Mouse (Mus musculus): Measurements from ENCODE around the gene Dpy19l1. TPM values are rescaled to one million over a fixed set of nuclear protein-coding genes. Genes with fewer than 3 reads are reported as not detected.

The Dpy19l1 gene
- total and polyA plus RNA-seq, 3 experiments, result 21.2 to 44.1 (median 26.3) TPM

DNA sequence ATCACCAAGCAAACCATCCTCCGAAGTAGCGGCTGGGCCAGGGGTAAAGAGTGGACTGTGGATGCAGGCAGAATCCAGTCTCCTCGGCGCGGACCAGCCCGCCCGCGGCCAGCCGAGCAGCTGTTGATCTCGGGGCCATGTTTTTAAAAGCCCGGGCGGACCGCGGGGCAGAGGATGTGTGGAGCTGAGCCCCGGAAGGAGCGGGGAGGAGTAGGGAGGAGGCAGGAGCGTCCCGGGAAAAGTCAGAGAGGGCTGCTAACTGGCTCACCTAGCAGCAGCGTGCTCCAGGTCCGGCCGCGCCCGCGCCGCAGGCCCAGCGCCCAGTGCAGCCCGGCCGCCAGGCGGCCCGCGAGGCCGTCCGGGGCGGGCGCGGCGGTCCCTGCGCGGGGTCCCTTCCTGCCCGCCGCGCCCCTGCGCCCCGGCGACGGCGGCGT is 352 bp downstream of the Dpy19l1 start:
- in situ Hi-C loops (cut with MboI; ENCODE audit: low pct_ligation_motif_present, low pct_unique_long_range_greater_than_20kb, low sequenced_read_pairs) (no loop called here), dilution Hi-C loops (cut with MboI; ENCODE audit: extremely low pct_ligation_motif_present, extremely low pct_unique_long_range_greater_than_20kb, low sequenced_read_pairs) (no loop called here)
- Histone ChIP-seq H3K79me2 (replicated peaks; ENCODE audit: control insufficient read depth, extremely low read depth, insufficient read depth, poor library complexity, severe bottlenecking) (peaks cover 6% of the 10 kb centered on the region; the same call in 1 of the 2 replicates), H3K9ac (ENCODE audit: insufficient read depth, low read depth) (peak overlapping the region; percentile 65), H3K27me3 (replicated peaks) (no peaks in the 10 kb centered on the region), H3K9me3 (replicated peaks; ENCODE audit: low read length) (peaks cover 4% of the 10 kb centered on the region), H3K36me3 (replicated peaks in 1 of 2; ENCODE audit: control insufficient read depth in 1 of 2, insufficient read depth in 1 of 2, low read length in 1 of 2) (peaks cover 0 to 19% of the 10 kb centered on the region in 2 experiments), H3K27ac (ENCODE audit: insufficient read depth, low read depth) (no peak overlapping the region), H3K4me1 (ENCODE audit: control insufficient read depth in 1 of 2, insufficient read depth in 2 of 2) (peaks cover 2 to 56% of the 10 kb centered on the region in 2 experiments), H3K4me2 (ENCODE audit: insufficient read depth, low read depth, poor library complexity, severe bottlenecking) (peak overlapping the region; percentile 93; the same call in 1 of the 2 replicates), H3K4me3 (replicated peaks in 1 of 3; ENCODE audit: low read depth in 2 of 3, low read length in 2 of 3, poor library complexity in 1 of 3) (peak overlapping the region; percentile 66 to 86 (median 73))
- TF ChIP-seq SIN3A (IDR thresholded peaks at IDR 0.05; ENCODE audit: low read length) (0 out of 2 replicates have a peak, but pooled peaks have one; percentile 9), UBTF (IDR thresholded peaks at IDR 0.05; ENCODE audit: low read depth, low read length) (peak; percentile 85), MAX (IDR thresholded peaks at IDR 0.05; ENCODE audit: low read length) (no peak)
- DNase-seq (ENCODE audit: extremely low read depth), result no peak

GRCm38 (mm10) chr9:24501618-24502017 is 1.3 kb downstream of the Dpy19l1 start:
- Histone ChIP-seq H3K4me2 (ENCODE audit: insufficient read depth, low read depth, poor library complexity, severe bottlenecking) (peak overlapping the region; percentile 93), H3K36me3 (replicated peaks in 1 of 2; ENCODE audit: control insufficient read depth in 1 of 2, insufficient read depth in 1 of 2, low read length in 1 of 2) (peaks cover 0 to 22% of the 10 kb centered on the region in 2 experiments), H3K9ac (ENCODE audit: insufficient read depth, low read depth) (peak overlapping the region; percentile 65; the same call in 1 of the 2 replicates), H3K9me3 (replicated peaks; ENCODE audit: low read length) (peaks cover 4% of the 10 kb centered on the region), H3K4me1 (ENCODE audit: control insufficient read depth in 1 of 2, insufficient read depth in 2 of 2) (peaks cover 4 to 62% of the 10 kb centered on the region in 2 experiments), H3K27ac (ENCODE audit: insufficient read depth, low read depth) (no peak overlapping the region), H3K27me3 (replicated peaks) (no peaks in the 10 kb centered on the region), H3K79me2 (replicated peaks; ENCODE audit: control insufficient read depth, extremely low read depth, insufficient read depth, poor library complexity, severe bottlenecking) (peaks cover 6% of the 10 kb centered on the region; the same call in 1 of the 2 replicates), H3K4me3 (replicated peaks in 1 of 3; ENCODE audit: low read depth in 2 of 3, low read length in 2 of 3, poor library complexity in 1 of 3) (peak overlapping the region in 1 of 3 experiments; percentile 73)
- dilution Hi-C loops (cut with MboI; ENCODE audit: extremely low pct_ligation_motif_present, extremely low pct_unique_long_range_greater_than_20kb, low sequenced_read_pairs), result no loop called here
- DNase-seq (ENCODE audit: extremely low read depth), result peak; percentile 39
- TF ChIP-seq E2F4 (IDR thresholded peaks at IDR 0.05; ENCODE audit: insufficient replicate concordance, low read depth, low read length) (no peak), SMC3 (IDR thresholded peaks at IDR 0.05; ENCODE audit: low read depth, low read length) (peak; percentile 47), RAD21 (IDR thresholded peaks at IDR 0.05; ENCODE audit: low read depth, low read length) (peak; percentile 66), CTCF (conservative IDR thresholded peaks at IDR 0.05 in 1 of 2, IDR thresholded peaks at IDR 0.05 in 1 of 2; ENCODE audit: low read depth in 2 of 2, low read length in 2 of 2) (peak in 1 of 2 experiments; percentile 60; a peak in 2 of 4 replicates), UBTF (IDR thresholded peaks at IDR 0.05; ENCODE audit: low read depth, low read length) (no peak)
- in situ Hi-C loops (cut with MboI; ENCODE audit: low pct_ligation_motif_present, low pct_unique_long_range_greater_than_20kb, low sequenced_read_pairs), result no loop called here

- peaks cover 4% of the 10 kb centered on the region for H3K9me3 ChIP-seq (replicated peaks; ENCODE audit: low read length)
- H3K9ac ChIP-seq (ENCODE audit: insufficient read depth, low read depth), result no peak overlapping the region
- in situ Hi-C loops (cut with MboI; ENCODE audit: low pct_ligation_motif_present, low pct_unique_long_range_greater_than_20kb, low sequenced_read_pairs), result no loop called here
- H3K27ac ChIP-seq (ENCODE audit: insufficient read depth, low read depth), result no peak overlapping the region
- no peak for TF ChIP-seq RCOR1 (conservative IDR thresholded peaks at IDR 0.05; ENCODE audit: low read depth, low read length)
- no peak overlapping the region for H3K4me3 ChIP-seq (replicated peaks in 1 of 3; ENCODE audit: low read depth in 2 of 3, low read length in 2 of 3, poor library complexity in 1 of 3)
- DNase-seq (ENCODE audit: extremely low read depth), result no peak
- H3K36me3 ChIP-seq (replicated peaks in 1 of 2; ENCODE audit: control insufficient read depth in 1 of 2, insufficient read depth in 1 of 2, low read length in 1 of 2), result peaks cover 0 to 22% of the 10 kb centered on the region in 2 experiments
- H3K4me2 ChIP-seq (ENCODE audit: insufficient read depth, low read depth, poor library complexity, severe bottlenecking), result no peak overlapping the region
- H3K79me2 ChIP-seq (replicated peaks; ENCODE audit: control insufficient read depth, extremely low read depth, insufficient read depth, poor library complexity, severe bottlenecking), result no peaks in the 10 kb centered on the region; the same call in 1 of the 2 replicates
- no peaks in the 10 kb centered on the region for H3K27me3 ChIP-seq (replicated peaks)
- dilution Hi-C loops (cut with MboI; ENCODE audit: extremely low pct_ligation_motif_present, extremely low pct_unique_long_range_greater_than_20kb, low sequenced_read_pairs), result no loop called here
- peaks cover 2 to 52% of the 10 kb centered on the region in 2 experiments; a peak in 3 of 4 replicates for H3K4me1 ChIP-seq (ENCODE audit: control insufficient read depth in 1 of 2, insufficient read depth in 2 of 2)
These were observed 6.7 kb downstream of the Dpy19l1 start for GRCm38 (mm10) chr9:24496226-24496625.
